Mouse (Mus musculus) 3T3-L1 (cell line): ENCODE results near the gene Dnajb5.

Experiments
- DNase-seq: peaks from one replicate; pipeline ENCODE4 v3.0.0-alpha.2; 2015; ENCODE audit warnings: low read depth, low spot score

Gene Dnajb5

DNA sequence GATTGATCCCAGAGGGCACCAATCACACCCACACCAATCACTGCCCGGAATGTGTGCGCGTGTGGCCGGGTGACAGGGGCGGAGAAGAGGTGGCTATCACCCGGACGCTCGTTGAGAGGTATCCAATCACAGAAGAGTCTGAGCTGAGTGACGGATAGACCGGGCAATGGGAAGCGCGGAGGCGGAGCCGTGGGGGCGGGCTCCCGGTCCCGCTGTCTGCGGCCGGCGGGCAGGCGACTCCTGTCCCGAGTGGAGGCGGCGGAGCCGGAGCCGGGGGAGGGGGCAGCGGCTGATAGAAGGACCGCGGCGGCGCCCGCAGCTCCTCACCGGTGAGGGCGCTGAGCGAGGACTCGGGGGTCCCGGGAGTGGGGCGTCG, at the start of gene Dnajb5:
TSS of gene Dnajb5 (plus strand) at position 139 of the 376 bp plus-strand sequence.
- DNase-seq, result peak; percentile 97

GRCm38 (mm10) chr4:42900878-42901277, 48.7 kb upstream of the Dnajb5 start:
- DNase-seq, result no peak

DNA sequence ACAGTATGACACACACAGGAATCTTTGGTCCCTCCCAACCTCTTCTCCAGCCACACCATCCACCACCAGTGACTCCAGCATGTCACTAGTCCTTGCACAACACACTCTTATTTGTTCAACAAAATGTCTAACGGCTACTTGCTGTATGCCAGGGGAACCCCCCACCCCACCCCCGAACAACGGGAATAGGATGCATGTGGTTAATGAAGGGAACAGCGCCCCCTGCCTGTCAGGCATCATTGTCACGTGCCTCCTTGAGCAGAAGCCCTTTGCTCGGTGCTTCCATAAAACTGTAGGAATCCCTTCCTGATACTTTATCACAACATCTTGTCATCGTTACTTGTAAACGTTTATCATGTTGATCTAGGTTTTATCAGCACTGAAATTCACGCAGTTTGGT, 47.4 kb upstream of the Dnajb5 start:
- no peak for DNase-seq

DNA sequence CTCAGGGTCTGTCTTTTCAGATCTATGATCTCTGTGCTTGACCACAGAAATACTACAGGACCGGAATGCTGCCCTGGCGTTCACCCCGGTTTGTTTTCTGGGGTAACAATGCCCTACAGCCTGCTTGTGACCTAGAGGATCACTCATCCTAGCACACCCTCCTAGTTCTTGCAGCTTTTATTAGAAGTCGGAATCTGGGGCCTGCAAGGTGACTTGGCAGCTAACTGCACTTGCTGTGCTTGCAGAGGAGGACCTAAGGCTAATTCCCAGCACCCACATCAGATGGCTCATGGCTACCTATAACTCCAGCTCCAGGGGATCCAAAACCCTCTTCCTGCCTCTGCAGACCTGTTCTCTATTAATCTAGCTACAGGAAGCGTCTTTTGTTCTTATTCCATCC, 46.9 kb upstream of the Dnajb5 start:
- DNase-seq, result no peak

GRCm38 (mm10) chr4:42903942-42904341, 45.7 kb upstream of the Dnajb5 start:
- peak; percentile 9 for DNase-seq

DNA sequence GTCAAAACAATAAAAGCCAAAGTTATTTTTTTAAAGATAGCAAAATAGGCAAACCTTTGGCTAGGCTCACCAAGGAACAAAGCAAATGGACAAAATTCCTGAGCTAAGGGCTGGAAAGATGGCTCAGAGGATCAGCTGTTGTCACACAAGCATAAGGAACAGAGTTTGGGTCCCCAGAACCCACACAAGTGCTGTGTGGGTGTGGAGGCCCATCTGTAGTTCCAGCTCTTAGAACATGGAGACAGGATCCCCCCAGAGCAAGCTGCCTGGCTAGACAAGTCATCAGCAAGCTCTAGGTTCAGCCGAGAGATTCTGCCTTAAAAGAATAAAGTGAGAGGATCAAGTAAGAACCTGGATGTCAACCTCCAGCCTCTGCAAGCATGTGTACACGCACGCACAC, 45.1 kb upstream of the Dnajb5 start:
- DNase-seq, result no peak

DNA sequence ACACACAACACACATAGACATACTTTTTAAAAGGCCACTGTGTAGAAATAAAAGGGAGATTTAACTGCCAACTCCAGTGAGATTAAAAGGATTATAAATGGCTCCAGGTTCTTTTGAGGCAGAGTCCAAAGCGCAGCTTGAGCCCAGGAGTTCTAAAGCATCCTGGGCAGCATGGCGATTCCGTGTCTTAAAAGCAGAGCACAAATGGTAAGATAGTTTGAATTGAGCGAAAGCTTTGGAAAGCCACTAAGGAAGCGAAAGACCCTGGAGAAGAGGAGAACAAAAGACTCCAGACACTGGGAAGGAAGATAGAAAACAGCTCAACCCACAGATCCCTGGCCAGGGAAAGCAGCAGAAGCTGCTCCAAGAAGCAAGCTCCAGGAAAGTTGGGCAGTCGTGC, 44.6 kb upstream of the Dnajb5 start:
- no peak for DNase-seq

- DNase-seq, result no peak
Measured at GRCm38 (mm10) chr4:42913391-42913790, 36.2 kb upstream of the Dnajb5 start.

DNA sequence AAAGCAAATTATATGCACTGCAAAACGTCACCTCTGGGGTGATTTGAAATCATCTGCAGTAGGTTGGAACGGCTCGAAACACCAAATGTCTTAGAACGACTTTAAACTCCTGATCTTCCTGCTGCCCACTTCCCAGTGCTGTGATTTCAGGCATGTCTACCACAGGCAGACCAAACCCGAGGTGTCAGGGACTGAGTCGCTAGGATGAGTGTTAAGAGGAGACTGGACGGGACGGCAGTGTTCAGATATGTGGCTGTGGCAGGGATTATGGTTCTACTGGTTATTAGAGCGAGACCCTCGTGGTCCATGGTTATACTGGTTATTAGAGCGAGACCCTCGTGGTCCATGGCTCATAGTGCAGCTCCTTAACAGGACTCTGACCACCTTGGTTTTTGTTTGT, 34.3 kb upstream of the Dnajb5 start:
- DNase-seq, result no peak

DNA sequence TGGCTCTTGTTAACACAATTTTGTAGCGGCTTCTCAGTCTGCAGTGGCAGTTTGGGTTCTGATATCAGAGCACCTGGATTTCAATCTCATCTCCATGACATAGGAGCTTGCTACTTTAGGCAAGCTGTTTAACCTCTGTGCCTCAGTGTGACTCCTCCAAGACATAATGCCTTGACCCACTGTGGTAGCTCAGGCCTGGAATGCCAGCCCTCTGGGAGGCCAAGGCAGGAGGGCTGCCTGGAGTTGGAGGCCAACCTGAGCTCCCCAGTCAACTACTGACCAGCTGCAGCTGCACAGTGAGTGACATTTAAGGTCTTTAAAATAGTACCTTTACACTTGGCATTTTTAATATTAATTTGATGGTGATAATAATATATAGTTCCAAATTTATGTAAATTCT, 33.6 kb upstream of the Dnajb5 start:
- DNase-seq, result no peak

DNA sequence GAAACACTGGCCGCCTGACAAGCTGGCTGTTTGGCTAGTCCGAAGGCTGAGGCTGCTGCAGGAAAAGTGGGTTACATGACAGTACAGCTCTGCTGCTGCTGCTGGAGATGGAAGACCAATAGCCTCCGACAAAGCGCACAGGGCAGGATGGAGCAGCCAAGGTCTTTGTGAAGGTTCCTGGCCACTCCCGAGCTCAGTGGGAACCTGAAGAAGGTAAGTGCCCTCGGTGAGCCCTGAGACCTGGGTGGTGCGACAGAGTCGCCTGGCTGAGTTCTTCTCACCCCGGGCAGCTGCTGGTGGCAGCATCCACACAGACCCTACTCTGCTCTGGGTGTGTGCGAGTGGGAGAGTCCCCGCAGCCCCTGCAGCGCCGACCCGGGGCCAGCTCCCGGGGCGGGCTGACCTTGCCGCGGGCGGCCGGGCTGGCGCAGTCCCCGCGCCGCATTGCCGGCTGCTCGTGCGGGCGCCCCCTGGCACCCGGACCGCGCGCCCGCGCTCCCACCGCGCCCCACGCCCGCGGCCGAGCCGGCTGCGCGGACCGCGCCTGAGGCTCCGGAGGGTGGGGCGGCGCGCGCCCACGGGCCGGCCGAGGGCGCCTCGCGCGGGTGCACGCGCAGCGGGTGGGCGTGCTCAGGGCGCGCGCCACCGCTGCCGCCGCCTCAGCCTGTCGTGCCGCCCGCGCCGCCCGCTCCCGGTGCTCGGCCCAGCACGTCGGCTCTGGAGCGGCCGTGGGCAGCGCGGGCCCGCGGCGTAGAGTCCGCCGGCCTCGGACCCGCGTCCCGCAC, 32.8 kb upstream of the Dnajb5 start, which contains the start of gene Phf24:
TSS of gene Phf24 (plus strand) at position 44 of the 785 bp plus-strand sequence.
- no peak for DNase-seq

DNA sequence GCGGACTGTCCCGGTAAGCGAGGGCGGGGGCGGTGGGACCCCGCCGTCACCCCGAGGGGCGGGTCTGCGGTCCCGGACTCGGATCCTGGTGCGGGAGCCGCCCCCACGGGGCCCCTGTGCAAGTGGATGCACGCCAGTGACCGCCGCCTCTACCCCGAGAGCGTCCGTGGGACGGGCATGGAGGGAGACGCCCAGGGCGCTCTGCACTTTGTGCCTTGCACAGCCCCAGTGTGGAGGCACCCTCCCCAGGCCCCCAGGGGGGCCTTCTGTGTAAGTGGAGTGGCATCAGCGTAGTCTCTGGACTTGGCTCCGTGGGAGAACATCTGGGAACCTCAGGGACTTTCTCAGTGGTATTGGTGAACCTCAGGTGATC, 32.2 kb upstream of the Dnajb5 start:
- no peak for DNase-seq

DNA sequence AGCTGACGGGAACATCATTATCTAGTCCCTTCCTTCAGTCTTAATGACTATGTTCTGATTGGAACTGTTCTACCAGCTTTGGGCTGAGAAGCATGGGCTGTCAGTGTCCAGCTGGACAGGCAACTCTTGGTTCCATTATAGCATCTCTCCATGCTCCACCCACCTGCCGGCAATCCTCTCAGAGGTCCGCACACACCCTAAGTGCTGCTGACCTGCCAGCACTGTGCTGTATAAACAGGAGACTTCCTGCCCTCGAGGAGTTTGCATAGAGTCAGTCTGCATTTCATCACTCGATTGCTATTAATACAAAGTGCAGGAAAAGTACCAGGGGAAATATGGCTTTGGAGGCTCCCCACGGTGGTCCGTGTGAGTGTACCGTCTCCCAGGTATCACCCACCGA, 28.9 kb upstream of the Dnajb5 start:
- DNase-seq, result no peak

GRCm38 (mm10) chr4:42921536-42921935, 28.1 kb upstream of the Dnajb5 start:
- DNase-seq, result no peak

DNA sequence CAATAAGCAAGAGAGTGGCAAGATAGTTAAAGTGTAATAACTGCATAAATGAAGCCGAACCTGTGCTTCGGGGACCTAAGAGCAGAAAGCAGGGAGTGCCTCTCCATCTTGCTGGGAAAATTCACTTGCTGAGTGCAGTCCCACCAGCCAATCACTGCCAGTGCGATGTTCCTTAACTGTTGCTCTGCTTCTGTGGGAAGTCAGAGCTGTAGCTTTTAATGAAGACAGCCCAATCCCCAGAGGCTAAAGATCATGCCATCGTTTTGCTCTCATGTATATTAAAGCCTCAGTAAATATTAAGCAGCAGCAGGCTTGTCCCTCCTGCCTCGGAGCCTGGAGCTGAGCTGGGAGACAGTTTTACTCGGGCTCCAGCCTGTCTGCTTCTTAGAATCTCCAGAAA, 27.6 kb upstream of the Dnajb5 start:
- DNase-seq, result no peak

DNA sequence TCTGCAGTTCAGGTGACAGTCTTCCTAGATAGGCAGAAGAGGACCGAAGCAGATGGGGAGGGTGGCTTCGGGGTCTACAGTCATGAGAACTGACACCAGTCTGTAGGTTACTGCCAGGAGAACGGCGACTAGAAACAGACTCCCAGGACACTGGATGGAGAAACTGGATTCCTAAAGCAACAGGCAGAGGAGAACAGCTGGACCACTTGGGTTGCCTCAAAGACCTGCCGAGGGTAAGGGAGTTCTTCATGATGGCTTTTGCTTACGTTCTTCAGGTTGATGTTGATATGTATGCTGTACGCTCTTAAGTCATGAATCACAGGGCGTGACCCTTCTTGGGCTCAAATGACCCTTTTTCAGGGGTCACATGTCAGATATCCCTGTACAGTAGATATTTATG, 27.2 kb upstream of the Dnajb5 start:
- DNase-seq, result no peak

- no peak for DNase-seq
Measured at GRCm38 (mm10) chr4:42924095-42924710, 25.4 kb upstream of the Dnajb5 start.

DNA sequence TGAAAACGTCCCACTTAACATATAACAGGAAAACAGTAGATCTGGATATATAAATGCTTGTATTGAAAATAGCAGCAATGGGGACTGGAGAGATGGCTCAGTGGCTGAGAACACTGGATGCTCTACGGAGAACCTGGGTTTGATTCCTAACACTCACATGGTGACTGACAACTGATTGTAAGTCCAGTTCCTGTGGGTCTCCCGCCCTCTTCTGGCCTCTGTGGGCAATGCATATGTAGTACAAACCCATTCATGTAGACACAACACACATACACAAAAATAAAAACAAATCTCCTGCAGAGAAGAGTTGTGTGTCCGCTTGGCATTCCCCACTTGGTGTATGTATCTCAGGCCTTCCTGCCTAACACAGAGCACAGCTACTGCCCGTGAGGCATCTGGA, 21.4 kb upstream of the Dnajb5 start:
- no peak for DNase-seq

DNA sequence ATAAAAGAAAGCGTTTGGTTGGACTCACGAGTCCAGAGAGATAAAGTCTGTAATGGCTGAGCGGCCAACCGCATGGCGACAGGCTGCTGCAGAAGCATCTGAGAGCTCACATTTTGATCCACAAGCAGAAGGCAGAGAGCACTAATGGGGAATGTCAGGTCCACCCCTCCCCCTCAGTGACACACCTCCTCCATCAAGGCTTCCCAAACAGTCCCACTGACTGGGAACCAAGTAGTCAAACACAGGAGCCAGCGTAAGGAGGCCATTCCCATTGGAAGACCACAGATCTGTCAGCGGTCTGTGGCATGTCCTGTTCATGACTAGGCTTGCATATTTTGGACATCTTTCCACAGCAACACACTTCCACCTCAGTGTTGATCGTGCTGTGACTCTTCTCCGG, 20.7 kb upstream of the Dnajb5 start:
- no peak for DNase-seq

- no peak for DNase-seq
Measured at GRCm38 (mm10) chr4:42932229-42932969, 17.2 kb upstream of the Dnajb5 start.

DNA sequence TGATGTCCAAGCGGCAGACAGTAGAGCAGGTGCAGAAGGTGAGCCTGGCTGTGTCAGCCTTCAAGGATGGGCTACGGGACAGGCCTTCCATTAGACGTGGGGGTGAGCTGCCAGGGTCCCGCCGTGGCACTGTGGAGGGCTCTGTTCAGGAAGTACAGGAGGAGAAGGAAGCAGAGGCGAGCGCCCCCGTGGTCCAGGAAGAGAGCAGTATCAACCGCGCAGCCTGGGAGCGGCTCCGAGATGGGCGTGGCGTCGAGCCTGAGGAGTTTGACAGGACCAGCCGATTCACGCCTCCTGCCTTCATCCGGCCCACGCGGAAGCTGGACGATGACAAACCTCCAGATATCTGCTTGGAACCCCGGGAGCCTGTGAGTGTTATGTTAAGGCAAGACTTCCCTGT, 16.0 kb upstream of the Dnajb5 start:
- DNase-seq, result no peak

DNA sequence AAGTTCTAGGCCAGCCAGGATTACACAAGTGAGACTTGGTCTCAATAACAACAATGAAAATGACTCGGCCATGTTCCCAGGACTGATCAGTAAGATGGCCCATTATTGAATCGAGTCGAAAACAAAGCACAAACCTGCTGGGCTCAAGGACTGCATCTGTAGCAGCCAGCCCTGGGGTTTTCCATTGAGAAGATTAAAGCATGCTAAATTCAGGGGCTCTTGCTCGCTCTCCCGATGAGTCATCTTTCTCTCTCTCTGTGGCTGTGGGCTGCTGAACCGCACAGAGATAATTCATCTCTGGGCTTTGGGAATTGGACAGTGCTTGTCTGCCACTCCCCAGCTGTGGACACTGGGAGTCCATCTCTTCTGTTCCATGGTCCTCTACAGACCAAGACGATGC, 8.2 kb upstream of the Dnajb5 start:
- peak; percentile 48 for DNase-seq

GRCm38 (mm10) chr4:42943341-42943740, 6.3 kb upstream of the Dnajb5 start:
- no peak for DNase-seq
